Mouse (Mus musculus) frontal cortex, adult 2 months (tissue): Measurements from ENCODE around the gene Olfr125. TPM values are rescaled to one million over a fixed set of nuclear protein-coding genes. Genes with fewer than 3 reads are reported as not detected.

Experiments
- DNase-seq, 2 experiments: peaks; one replicate each; pipeline ENCODE4 v3.0.0; 2022; ENCODE audit warnings: low spot score in 1 of 2; ENCODE audit errors: extremely low spot score in 1 of 2
- polyA plus RNA-seq: library from polyadenylated mRNA; depleted of rRNA; stranded (reverse); fragments of >200 nt; gene quantifications from 2 replicates; pipeline ENCODE4 v1.2.3, GENCODE M21; 2012; rRNA removed

Gene Olfr125
- polyA plus RNA-seq, result not detected in 2 replicates

GRCm38 (mm10) chr17:37832649-37833048 lies at the start of gene Olfr125:
TSS of gene Olfr125 (plus strand) at chr17:37832949.
- no peak for DNase-seq

- no peak for DNase-seq
Measured at GRCm38 (mm10) chr17:37793229-37793628, 39.5 kb upstream of the Olfr125 start, which contains the start of gene Olfr123. TSS of gene Olfr123 (plus strand) at chr17:37793529.

- no peak for DNase-seq
Measured at GRCm38 (mm10) chr17:37799588-37799987, 33.2 kb upstream of the Olfr125 start, which contains the start of gene Olfr124. TSS of gene Olfr124 (plus strand) at chr17:37799888.

- no peak for DNase-seq
Measured at GRCm38 (mm10) chr17:37847183-37847582, 14.4 kb downstream of the Olfr125 start, which contains the start of gene Olfr126. TSS of gene Olfr126 (plus strand) at chr17:37847483.

- DNase-seq, result no peak
Measured at GRCm38 (mm10) chr17:37863901-37864300, 31.2 kb downstream of the Olfr125 start.

GRCm38 (mm10) chr17:37869676-37870205 lies 37.0 kb downstream of the Olfr125 start:
- no peak for DNase-seq

- no peak for DNase-seq
Measured at GRCm38 (mm10) chr17:37873830-37874229, 41.1 kb downstream of the Olfr125 start.

Other genes with a start within 250 kb of the Olfr125 start
- gene Olfr114, start 240.2 kb upstream of the Olfr125 start, polyA plus RNA-seq, result not detected in 2 replicates
- gene Olfr115, start 205.8 kb upstream of the Olfr125 start, polyA plus RNA-seq, result 0.11 TPM in 1 of 2 replicates, not detected in the other
- not detected in 2 replicates for gene Olfr116, start 205.8 kb upstream of the Olfr125 start, polyA plus RNA-seq
- not detected in 2 replicates for gene Olfr117, start 169.2 kb upstream of the Olfr125 start, polyA plus RNA-seq
- gene Olfr118, start 166.0 kb upstream of the Olfr125 start, polyA plus RNA-seq, result 0.10 and 0.15 TPM in 2 replicates
- gene Olfr119, start 136.4 kb upstream of the Olfr125 start, polyA plus RNA-seq, result 0.06 TPM in 1 of 2 replicates, not detected in the other
- gene Olfr120, start 111.1 kb upstream of the Olfr125 start, polyA plus RNA-seq, result not detected in 2 replicates
- gene Olfr121, start 84.1 kb upstream of the Olfr125 start, polyA plus RNA-seq, result 0.08 TPM in 1 of 2 replicates, not detected in the other
- gene Olfr122, start 64.3 kb upstream of the Olfr125 start, polyA plus RNA-seq, result 0.08 TPM in 1 of 2 replicates, not detected in the other
- not detected in 2 replicates for gene Olfr123, start 39.4 kb upstream of the Olfr125 start, polyA plus RNA-seq
- 0.04 TPM in 1 of 2 replicates, not detected in the other for gene Olfr124, start 33.1 kb upstream of the Olfr125 start, polyA plus RNA-seq
- gene Olfr126, start 14.5 kb downstream of the Olfr125 start, polyA plus RNA-seq, result not detected in 2 replicates
- gene Olfr127, start 67.5 kb downstream of the Olfr125 start, polyA plus RNA-seq, result not detected in 2 replicates
- not detected in 2 replicates for gene Olfr128, start 87.6 kb downstream of the Olfr125 start, polyA plus RNA-seq
- gene Olfr761, start 120.1 kb downstream of the Olfr125 start, polyA plus RNA-seq, result not detected in 2 replicates
- 0.08 and 0.18 TPM in 2 replicates for gene Olfr129, start 227.1 kb downstream of the Olfr125 start, polyA plus RNA-seq
- 0.02 TPM in 1 of 2 replicates, not detected in the other for gene Olfr130, start 231.0 kb downstream of the Olfr125 start, polyA plus RNA-seq